Mouse (Mus musculus) lung, adult 2 months (tissue): Measurements from ENCODE around the gene Hbb-bt. TPM values are rescaled to one million over a fixed set of nuclear protein-coding genes. Genes with fewer than 3 reads are reported as not detected.
"Not testable (repeated sequence)": the region's sequence is repeated elsewhere in the genome, so short reads cannot be mapped to it uniquely, and the experiment has no call there.

Source experiments
- DNase-seq: peaks from one replicate; pipeline ENCODE4 v3.0.0; 2022
- H3K4me1 ChIP-seq: fragments of 200-500 bp; 2 replicates; pipeline ENCODE4 v1.6.1; 2011; ENCODE audit warnings: low read length; ENCODE audit not compliant: control insufficient read depth, insufficient read depth
- H3K4me3 ChIP-seq: fragments of 200-500 bp; replicated peaks from 2 replicates; pipeline ENCODE3; 2011; ENCODE audit warnings: low read depth, mild to moderate bottlenecking, control low read depth, low read length; ENCODE audit errors: extremely low read depth
- CTCF ChIP-seq: fragments of 200-500 bp; IDR thresholded peaks from 2 replicates; pipeline ENCODE4 v1.5.1; 2011; ENCODE audit warnings: mild to moderate bottlenecking, low read length, control low read depth; ENCODE audit not compliant: insufficient read depth
- POLR2A ChIP-seq: fragments of 200-500 bp; IDR thresholded peaks from 2 replicates; pipeline ENCODE4 v1.6.1; 2011; ENCODE audit warnings: low read depth, mild to moderate bottlenecking, control low read depth, low read length, borderline replicate concordance; ENCODE audit errors: extremely low read depth
- WGBS: fragments of 180-500 bp; shearing (Covaris S2); methylation state at CpG from one replicate; pipeline ENCODE4 v1.1.7; 2018; 5-methylcytosine and 5-hydroxymethylcytosine counted together
- polyA plus RNA-seq: library from polyadenylated mRNA; depleted of rRNA; stranded (reverse); fragments of >200 nt; gene quantifications from 2 replicates; pipeline ENCODE4 v1.2.3, GENCODE M21; 2012; rRNA removed

The Hbb-bt gene
- polyA plus RNA-seq, 1 experiment = 1,037 TPM

- no peaks in the 10 kb centered on the region for H3K4me1 ChIP-seq
- TF ChIP-seq CTCF = no peak
- no peak for TF ChIP-seq POLR2A
- no peak for DNase-seq
- H3K4me3 ChIP-seq = no peak overlapping the region
- 31% methylated on average over 5 of the region's 5 CpGs for WGBS
These were observed 4.6 kb downstream of the Hbb-bt start for GRCm38 (mm10) chr7:103808971-103809800.

DNA sequence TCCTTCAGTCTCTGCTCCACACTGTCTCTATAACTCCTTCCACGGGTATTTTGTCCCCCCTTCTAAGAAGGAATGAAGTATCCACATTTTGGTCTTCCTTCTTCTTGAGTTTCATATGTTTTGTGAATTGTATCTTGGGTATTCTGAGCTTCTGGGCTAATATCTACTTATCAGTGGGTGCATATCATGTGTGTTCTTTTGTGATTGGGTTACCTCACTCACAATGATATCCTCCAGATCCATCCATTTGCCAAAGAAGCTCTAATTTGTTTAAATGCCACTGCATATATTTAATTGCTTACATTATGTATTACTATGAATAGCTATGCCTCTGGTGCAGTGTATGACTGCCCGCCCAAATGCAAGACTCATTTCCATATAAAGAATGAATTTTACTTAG, 5.7 kb downstream of the Hbb-bt start:
- H3K4me3 ChIP-seq, H3K4me1 ChIP-seq, DNase-seq: not testable (repeated sequence)
- 62% methylated on average over 2 of the region's 2 CpGs for WGBS

DNA sequence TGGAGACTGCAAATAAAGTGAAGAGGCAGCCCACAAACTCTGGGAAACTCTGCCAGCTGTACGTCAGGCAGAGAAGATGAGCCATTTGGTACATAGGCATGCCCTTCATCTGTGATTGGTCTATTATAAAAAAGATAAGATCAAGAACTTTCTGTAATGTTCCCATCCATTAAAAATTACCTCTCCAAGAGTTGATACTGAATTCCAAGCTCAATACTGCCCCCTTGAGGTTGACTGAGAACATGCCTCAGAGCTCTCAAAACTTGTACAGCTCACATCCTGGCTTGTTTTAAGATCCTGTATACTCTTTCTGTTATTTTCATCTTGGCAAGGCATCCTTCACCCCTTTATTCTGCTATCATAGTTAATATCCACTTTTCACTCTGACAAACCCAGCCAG, 6.9 kb downstream of the Hbb-bt start:
- WGBS = 56% methylated on average over 1 of the region's 1 CpGs
- no peaks in the 10 kb centered on the region for H3K4me1 ChIP-seq
- H3K4me3 ChIP-seq = no peak overlapping the region
- DNase-seq = no peak
- no peak for TF ChIP-seq POLR2A
- TF ChIP-seq CTCF = no peak

GRCm38 (mm10) chr7:103792669-103793388, 21.0 kb downstream of the Hbb-bt start:
- WGBS = 24% methylated on average over 4 of the region's 4 CpGs
- TF ChIP-seq POLR2A (no peak), CTCF (no peak)
- Histone ChIP-seq H3K4me1 (no peaks in the 10 kb centered on the region), H3K4me3 (no peak overlapping the region)
- DNase-seq = no peak

GRCm38 (mm10) chr7:103791721-103792120, 22.1 kb downstream of the Hbb-bt start, which contains the start of gene Olfr67:
Olfr67 (minus strand) TSS chr7:103791821.
- Histone ChIP-seq H3K4me1 (no peaks in the 10 kb centered on the region), H3K4me3 (no peak within 1 kb of the TSS)
- TF ChIP-seq CTCF (no peak), POLR2A (no peak)
- DNase-seq = no peak
- WGBS = 67% methylated on average over 3 of the region's 3 CpGs

- H3K4me1 ChIP-seq = no peaks in the 10 kb centered on the region
- no peak for DNase-seq
- no peak within 1 kb of the TSS for H3K4me3 ChIP-seq
- WGBS = 73% methylated on average over 3 of the region's 3 CpGs
- TF ChIP-seq POLR2A = no peak
- no peak for TF ChIP-seq CTCF
These were observed 34.2 kb downstream of the Hbb-bt start, which contains the start of gene Olfr68 for GRCm38 (mm10) chr7:103779598-103779997. Olfr68 (minus strand) TSS chr7:103779698.

DNA sequence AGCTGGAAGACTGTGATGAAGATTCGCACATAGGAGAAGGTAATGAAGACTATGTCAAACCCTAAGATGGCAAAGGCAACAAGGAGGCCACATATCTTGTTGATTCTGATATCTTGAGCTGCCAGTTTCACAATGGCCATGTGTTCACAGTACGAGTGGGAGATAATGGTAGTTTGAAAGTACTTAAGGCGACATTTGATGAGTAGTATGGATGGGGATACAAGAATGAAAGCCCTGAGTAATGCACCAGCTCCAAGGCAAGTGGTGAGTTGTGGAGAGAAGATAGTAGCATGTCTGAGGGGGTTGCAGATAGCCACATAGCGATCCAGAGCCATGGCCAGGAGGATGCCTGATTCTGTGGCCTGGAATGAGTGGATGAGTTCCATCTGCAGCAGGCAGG, 36.1 kb downstream of the Hbb-bt start:
- not testable (repeated sequence) for H3K4me1 ChIP-seq, DNase-seq, H3K4me3 ChIP-seq
- WGBS = 75% methylated on average over 4 of the region's 4 CpGs

DNA sequence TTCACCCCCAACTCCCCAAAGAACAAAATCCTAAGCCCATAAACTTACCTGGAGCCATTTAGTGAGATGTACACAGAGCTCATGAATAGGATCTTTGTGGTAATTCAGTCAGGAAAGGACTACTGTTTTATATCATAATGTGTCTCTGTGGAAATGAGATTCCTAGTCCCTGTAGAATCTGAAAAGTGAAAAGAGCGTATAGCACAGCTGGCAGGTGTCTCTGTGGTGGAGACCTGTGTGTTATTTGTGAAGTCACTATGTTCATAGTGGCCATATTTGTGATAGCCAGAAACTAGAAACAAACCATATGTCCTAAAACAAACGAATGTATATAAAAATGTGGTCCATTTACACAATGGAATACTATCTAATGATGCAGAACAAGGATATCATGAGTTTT, 42.3 kb downstream of the Hbb-bt start, which contains the start of gene Olfr69:
Gene Olfr69, minus strand, starts transcription at position 101 of the 400 bp plus-strand sequence.
- TF ChIP-seq POLR2A (no peak), CTCF (no peak)
- no peaks in the 10 kb centered on the region for H3K4me1 ChIP-seq
- WGBS = 70% methylated on average over 2 of the region's 2 CpGs
- no peak within 1 kb of the TSS for H3K4me3 ChIP-seq
- DNase-seq = no peak

- not testable (repeated sequence) for H3K4me3 ChIP-seq, DNase-seq, H3K4me1 ChIP-seq
- 74% methylated on average over 6 of the region's 6 CpGs for WGBS
These were observed 46.1 kb downstream of the Hbb-bt start for GRCm38 (mm10) chr7:103767687-103768086.

Other genes with a start within 250 kb of the Hbb-bt start
- gene Olfr616, start 244.9 kb downstream of the Hbb-bt start, polyA plus RNA-seq = not detected in 2 replicates
- gene Olfr617, start 240.9 kb downstream of the Hbb-bt start, polyA plus RNA-seq = not detected in 2 replicates
- gene Olfr618, start 223.9 kb downstream of the Hbb-bt start, polyA plus RNA-seq = not detected in 2 replicates
- not detected in 2 replicates for gene Olfr619, start 213.4 kb downstream of the Hbb-bt start, polyA plus RNA-seq
- not detected in 2 replicates for gene Olfr620, start 201.5 kb downstream of the Hbb-bt start, polyA plus RNA-seq
- gene Olfr622, start 171.3 kb downstream of the Hbb-bt start, polyA plus RNA-seq = not detected in 2 replicates
- not detected in 2 replicates for gene Olfr623, start 150.3 kb downstream of the Hbb-bt start, polyA plus RNA-seq
- gene Olfr624, start 142.8 kb downstream of the Hbb-bt start, polyA plus RNA-seq = not detected in 2 replicates
- not detected in 2 replicates for gene Olfr625-ps1, start 131.3 kb downstream of the Hbb-bt start, polyA plus RNA-seq
- gene Olfr243, start 99.3 kb downstream of the Hbb-bt start, polyA plus RNA-seq = not detected in 2 replicates
- gene Olfr628, start 83.6 kb downstream of the Hbb-bt start, polyA plus RNA-seq = not detected in 2 replicates
- gene Olfr629, start 69.1 kb downstream of the Hbb-bt start, polyA plus RNA-seq = not detected in 2 replicates
- not detected in 2 replicates for gene Olfr630, start 56.7 kb downstream of the Hbb-bt start, polyA plus RNA-seq
- not detected in 2 replicates for gene Olfr69, start 42.4 kb downstream of the Hbb-bt start, polyA plus RNA-seq
- gene Olfr68, start 34.3 kb downstream of the Hbb-bt start, polyA plus RNA-seq = not detected in 2 replicates
- gene Olfr67, start 22.2 kb downstream of the Hbb-bt start, polyA plus RNA-seq = not detected in 2 replicates
- 9,354 and 20,945 TPM in 2 replicates for gene Hbb-bs, start 14.1 kb upstream of the Hbb-bt start, polyA plus RNA-seq
- gene Hbb-bh2, start 26.5 kb upstream of the Hbb-bt start, polyA plus RNA-seq = not detected in 2 replicates
- not detected in 2 replicates for gene Hbb-bh1, start 29.2 kb upstream of the Hbb-bt start, polyA plus RNA-seq
- gene Hbb-y, start 39.2 kb upstream of the Hbb-bt start, polyA plus RNA-seq = 0.37 TPM in 1 of 2 replicates, not detected in the other
- not detected in 2 replicates for gene Olfr66, start 72.3 kb upstream of the Hbb-bt start, polyA plus RNA-seq
- gene Olfr64, start 80.5 kb upstream of the Hbb-bt start, polyA plus RNA-seq = not detected in 2 replicates
- gene Olfr65, start 89.5 kb upstream of the Hbb-bt start, polyA plus RNA-seq = not detected in 2 replicates
- not detected in 2 replicates for gene Olfr631, start 114.8 kb upstream of the Hbb-bt start, polyA plus RNA-seq
- not detected in 2 replicates for gene Olfr632, start 120.4 kb upstream of the Hbb-bt start, polyA plus RNA-seq
- not detected in 2 replicates for gene Olfr633, start 130.4 kb upstream of the Hbb-bt start, polyA plus RNA-seq
- gene Olfr635, start 157.2 kb upstream of the Hbb-bt start, polyA plus RNA-seq = not detected in 2 replicates
- gene Olfr638, start 184.8 kb upstream of the Hbb-bt start, polyA plus RNA-seq = not detected in 2 replicates
- gene Olfr639, start 203.3 kb upstream of the Hbb-bt start, polyA plus RNA-seq = not detected in 2 replicates
- not detected in 2 replicates for gene Olfr640, start 211.6 kb upstream of the Hbb-bt start, polyA plus RNA-seq
- not detected in 2 replicates for gene Olfr641, start 221.4 kb upstream of the Hbb-bt start, polyA plus RNA-seq
- not detected in 2 replicates for gene Olfr642, start 238.7 kb upstream of the Hbb-bt start, polyA plus RNA-seq
- not detected in 2 replicates for gene 4930516K23Rik, start 247.4 kb upstream of the Hbb-bt start, polyA plus RNA-seq